Mouse (Mus musculus): ENCODE measurements around the gene Wdr64.

Gene Wdr64

DNA sequence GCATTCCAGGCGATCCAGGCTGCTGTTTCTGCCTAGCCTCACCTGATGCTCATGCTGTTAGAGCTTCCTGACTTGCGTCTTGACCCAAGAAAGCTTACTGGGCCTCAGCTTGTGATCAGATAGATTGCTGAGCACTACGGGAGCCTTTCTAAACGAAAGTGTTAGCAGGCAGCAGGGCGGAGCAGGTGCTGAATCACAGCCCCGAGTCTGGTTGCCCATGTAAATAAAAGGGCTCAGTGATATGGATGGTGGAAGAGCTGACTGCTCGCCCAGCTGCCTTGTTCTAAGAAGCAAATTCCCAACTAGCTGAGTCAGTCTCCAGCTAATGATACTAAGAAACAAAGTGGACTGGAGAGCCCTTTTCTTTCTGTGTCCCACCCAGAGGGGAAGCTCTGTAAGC lies 27.4 kb downstream of the Wdr64 start:
- 59% methylated on average over 7 of the region's 7 CpGs for WGBS

DNA sequence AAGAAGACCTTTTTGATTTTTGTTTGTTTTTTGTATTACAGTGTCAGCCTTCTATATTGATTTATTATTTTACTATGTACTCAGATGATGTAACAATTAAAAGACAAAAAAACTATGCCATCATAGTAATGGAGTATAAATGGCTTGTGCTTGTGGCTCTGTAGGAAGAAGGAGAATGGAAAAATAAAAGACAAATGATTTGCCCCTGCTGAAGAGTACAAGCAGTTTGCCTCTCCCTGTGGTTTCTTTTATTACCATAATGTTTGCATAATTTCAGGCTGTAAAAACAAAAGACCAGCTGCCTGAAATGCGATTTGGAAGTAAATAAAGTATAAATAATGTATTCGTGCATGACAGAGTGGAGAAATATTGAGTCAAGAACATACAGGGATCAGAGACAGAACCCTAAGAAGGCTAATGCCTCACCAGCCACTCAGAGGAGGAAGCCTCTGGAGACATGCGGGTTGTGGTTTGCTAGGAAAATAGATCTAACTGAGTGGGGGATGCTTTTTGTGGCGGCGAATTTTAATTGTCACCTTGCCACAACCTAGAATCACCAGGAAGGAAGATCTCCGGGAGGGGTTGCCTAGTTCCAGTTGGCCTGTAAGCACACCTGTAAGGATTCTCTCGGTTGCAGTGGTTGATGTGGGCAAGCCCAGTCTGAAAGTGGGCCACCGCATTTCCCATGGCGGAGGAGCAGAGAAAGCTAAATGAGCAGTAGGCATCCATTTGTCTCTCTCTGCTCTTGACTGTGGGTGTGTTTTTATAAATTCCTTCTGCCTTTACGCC lies 56.4 kb downstream of the Wdr64 start:
- WGBS, result 55% methylated on average over 10 of the region's 10 CpGs

DNA sequence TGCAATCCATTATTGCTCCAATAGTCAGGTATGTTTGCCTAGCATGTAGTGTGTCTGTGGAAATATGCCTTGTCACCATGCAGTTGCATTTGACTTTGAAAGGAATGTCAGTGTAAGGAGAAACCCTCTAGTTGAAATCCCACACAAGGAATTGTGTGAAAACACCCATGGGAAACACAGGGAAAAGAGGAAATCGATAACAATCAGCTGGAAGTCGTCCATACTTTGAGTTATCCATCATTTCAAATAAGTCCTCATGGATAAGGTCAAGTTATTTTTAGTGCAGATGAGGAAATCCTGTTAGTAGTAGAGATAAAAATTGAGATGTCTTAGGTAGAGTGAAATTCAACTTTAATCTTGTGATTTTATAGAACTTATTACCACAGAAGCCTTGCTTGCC lies 96.3 kb downstream of the Wdr64 start:
- 76% methylated on average over 2 of the region's 2 CpGs for WGBS

DNA sequence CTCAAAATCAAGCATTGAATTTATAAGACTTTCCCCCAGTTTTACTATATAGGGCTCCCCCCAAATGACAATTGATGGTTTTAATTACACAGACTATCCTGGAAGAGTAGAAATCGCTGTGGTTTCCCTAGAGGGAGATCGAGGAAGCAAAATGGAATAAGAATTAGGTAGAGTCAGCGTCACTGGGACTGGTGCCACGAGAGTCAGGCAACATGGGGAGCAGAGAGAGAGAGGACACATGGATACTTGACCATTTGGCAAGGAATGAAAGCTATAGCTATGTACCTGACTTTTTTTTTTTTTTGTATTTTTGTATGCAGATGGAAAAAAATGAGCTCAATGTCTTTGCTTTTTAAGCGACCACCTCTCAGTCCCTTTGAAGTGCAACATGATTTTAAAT lies 110.0 kb downstream of the Wdr64 start:
- 76% methylated on average over 5 of the region's 5 CpGs for WGBS

DNA sequence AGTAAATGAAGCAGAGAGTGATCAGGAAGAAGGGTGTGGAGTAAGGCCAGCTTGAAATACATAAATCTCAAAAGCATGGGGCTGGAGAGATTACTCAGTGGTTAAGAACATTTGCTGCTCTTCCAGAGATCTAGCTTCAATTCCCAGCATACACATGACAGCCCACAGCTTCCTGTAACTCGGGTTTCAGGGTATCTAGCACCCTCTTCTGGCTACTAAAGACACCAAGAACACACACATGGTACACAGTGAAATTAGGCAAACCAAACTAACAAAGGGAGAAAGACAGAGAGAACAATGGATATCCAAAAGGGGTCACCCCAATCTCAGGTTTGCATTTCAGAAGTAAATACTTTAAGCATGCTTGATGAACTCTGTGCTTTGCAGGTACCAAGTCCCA lies 113.2 kb downstream of the Wdr64 start:
- 15% methylated on average over 1 of the region's 1 CpGs for WGBS

DNA sequence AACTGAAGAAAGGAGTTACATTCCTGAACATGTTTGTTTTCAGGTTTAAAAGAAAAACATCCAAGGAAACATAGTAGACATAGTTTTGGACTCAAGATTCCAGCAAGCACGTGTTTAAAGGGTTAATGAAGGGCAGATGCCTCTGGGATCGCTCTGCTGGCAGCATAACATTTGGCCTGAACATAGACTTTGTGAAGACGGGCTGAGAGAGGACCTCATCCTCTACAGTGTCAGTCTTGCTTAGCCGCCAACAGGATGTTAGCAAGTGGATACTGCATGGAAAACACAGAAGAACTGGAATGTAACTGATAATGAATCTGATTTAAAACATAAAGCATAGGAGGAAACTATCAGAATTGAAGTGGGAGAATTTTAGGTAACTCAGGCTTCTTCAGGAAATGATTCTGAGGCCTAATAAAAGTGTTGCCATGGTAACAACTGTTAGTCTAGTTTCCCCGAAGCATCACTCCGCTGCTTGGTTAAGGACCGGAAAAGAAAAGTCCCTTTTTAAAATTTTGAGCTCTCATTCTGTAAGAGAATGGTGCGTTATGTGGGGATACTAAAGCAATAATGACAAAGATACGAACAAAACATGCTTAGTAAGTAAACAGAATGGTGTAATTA lies 125.5 kb downstream of the Wdr64 start:
- 45% methylated on average over 9 of the region's 9 CpGs for WGBS

DNA sequence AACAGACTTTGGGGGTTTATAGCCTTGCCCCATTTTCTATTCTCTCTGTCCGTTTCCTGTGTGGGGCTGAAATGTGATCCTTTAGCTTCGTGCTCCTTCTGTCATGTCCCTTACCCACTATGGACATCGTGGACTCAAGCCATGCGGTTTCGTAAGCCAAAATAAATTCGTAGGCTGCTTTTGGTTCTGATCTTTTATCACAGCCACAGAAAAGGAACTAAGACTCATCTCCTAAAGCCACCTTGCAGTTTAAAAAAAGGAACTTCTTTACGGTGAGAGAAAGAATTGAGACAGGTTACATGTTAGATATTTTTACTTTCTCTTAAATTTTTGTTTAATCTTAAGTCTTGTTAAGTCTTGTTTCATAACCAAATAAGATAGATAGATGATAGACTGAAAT lies 130.1 kb downstream of the Wdr64 start:
- WGBS, result 87% methylated on average over 7 of the region's 7 CpGs

DNA sequence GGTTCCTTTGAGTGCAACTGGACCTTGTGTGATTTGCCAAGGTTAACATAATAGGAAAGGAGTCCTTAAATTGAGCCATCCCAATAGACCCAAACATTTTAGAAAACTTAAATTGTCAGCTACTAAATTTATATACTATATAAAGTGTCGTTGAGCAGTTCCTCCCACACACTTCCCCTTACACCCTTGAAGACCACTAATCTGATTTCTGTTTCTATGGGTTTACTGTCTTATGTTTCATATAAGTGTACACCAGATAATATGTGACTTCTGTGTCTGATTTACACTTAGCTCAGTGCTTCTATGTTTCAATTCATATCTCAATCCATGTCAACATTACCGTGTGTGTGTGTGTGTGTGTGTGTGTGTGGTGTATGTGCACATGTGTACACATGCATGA lies 130.8 kb downstream of the Wdr64 start:
- WGBS, result 79% methylated on average over 2 of the region's 2 CpGs

DNA sequence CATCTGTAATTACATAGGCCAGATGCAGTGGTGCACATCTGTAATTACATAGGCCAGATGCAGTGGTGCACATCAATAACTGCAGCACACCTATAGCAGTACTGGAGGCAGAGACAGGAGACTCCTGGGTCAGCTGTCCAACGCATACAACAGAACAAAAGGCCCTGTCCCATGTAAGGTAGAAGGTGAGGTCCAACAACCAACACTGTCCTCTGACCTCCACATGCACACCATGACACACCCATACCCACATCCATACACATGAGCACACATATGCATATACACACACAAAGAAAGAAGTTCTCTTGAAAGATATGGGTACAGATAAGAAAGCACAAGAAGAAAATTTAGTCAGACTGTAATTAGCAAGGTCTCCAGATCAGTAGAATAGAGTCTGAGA lies 157.1 kb downstream of the Wdr64 start:
- WGBS, result 94% methylated on average over 1 of the region's 1 CpGs
